Mouse (Mus musculus) liver, embryonic 15.5 days (tissue): ENCODE data around the gene Rbm12b1. TPM values are rescaled to one million over a fixed set of nuclear protein-coding genes. Genes with fewer than 3 reads are reported as not detected.
"Not testable (repeated sequence)": the region's sequence is repeated elsewhere in the genome, so short reads cannot be mapped to it uniquely, and the experiment has no call there.

Experiments used
- ATAC-seq: fragments of 200-750 bp; cut with Nextera tagmentation; 2 replicates; pipeline ENCODE4 v1.8.0; 2017; ENCODE audit warnings: moderate number of reproducible peaks, mild to moderate bottlenecking, moderate library complexity; ENCODE audit not compliant: insufficient read depth
- H3K27ac ChIP-seq: fragments of 300-500 bp; sonication (generic); replicated peaks from 2 replicates; pipeline ENCODE4 v1.5.1; 2015; ENCODE audit warnings: mild to moderate bottlenecking, inconsistent platforms
- H3K27me3 ChIP-seq: fragments of 300-500 bp; sonication (generic); 2 replicates; pipeline ENCODE4 v1.6.1; 2015; ENCODE audit warnings: mild to moderate bottlenecking, inconsistent platforms
- H3K36me3 ChIP-seq: fragments of 300-500 bp; sonication (generic); replicated peaks from 2 replicates; pipeline ENCODE4 v1.6.1; 2015; ENCODE audit warnings: moderate library complexity, mild to moderate bottlenecking, inconsistent platforms
- H3K4me1 ChIP-seq: fragments of 300-500 bp; sonication (generic); replicated peaks from 2 replicates; pipeline ENCODE4 v1.6.1; 2015; ENCODE audit warnings: inconsistent platforms
- H3K4me2 ChIP-seq: fragments of 300-500 bp; sonication (generic); 2 replicates; pipeline ENCODE4 v1.6.1; 2015; ENCODE audit warnings: moderate library complexity, mild to moderate bottlenecking, inconsistent platforms
- H3K4me3 ChIP-seq: fragments of 300-500 bp; sonication (generic); replicated peaks from 2 replicates; pipeline ENCODE4 v1.5.1; 2015; ENCODE audit warnings: mild to moderate bottlenecking, inconsistent platforms
- H3K9ac ChIP-seq: fragments of 300-500 bp; sonication (generic); 2 replicates; pipeline ENCODE4 v1.6.1; 2015; ENCODE audit warnings: moderate library complexity, mild to moderate bottlenecking, inconsistent platforms
- H3K9me3 ChIP-seq: fragments of 300-500 bp; sonication (generic); replicated peaks from 2 replicates; pipeline ENCODE4 v1.6.1; 2016; ENCODE audit warnings: inconsistent platforms
- WGBS: fragments of 180-500 bp; shearing (Covaris S2); methylation state at CpG from one replicate; pipeline ENCODE4 v1.1.7; 2015; ENCODE audit warnings: mixed read lengths; ENCODE audit not compliant: insufficient replicate concordance; 5-methylcytosine and 5-hydroxymethylcytosine counted together
- polyA plus RNA-seq: library from polyadenylated mRNA; unstranded; fragments of >200 nt; fragmentation: Nextera tagmentation; extraction: Ambion mirVana; gene quantifications from 2 replicates; pipeline ENCODE4 v1.2.1, GENCODE M21; 2015

The Rbm12b1 gene
- 1.6 and 2.0 TPM in 2 replicates for polyA plus RNA-seq

DNA sequence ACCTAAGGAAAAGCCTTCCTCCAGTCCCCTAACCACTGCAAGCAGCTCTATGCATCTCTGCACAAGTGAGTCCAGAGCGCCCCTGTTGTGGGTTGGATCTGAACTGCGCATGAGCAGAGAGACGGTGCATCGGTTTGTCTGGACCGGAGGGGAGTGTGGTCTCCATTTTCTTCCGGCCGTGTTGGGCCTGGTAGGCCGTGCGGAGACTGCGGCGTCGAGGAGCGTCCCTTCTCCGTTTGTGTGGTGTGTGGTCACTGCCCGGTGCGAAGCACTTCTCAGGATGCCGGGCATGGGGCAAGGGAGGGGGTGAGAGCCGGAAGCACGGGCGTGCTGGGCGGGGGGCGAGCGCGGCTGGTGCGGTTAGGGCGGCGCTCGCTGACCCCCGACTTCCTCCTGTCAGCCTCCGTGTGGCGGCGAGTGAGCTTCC lies at the start of gene Rbm12b1:
Gene Rbm12b1, plus strand, starts transcription at position 124 of the 427 bp plus-strand sequence.
- Histone ChIP-seq H3K4me3 (peak within 1 kb of the TSS; percentile 55), H3K4me2 (peak within 1 kb of the TSS; percentile 69), H3K9ac (peak within 1 kb of the TSS; percentile 15; the same call in 1 of the 2 replicates)
- H3K4me1 ChIP-seq, H3K9me3 ChIP-seq, H3K27me3 ChIP-seq, H3K36me3 ChIP-seq, H3K27ac ChIP-seq: not testable (repeated sequence)
- ATAC-seq: peak; percentile 93
- 2% methylated on average over 22 of the region's 32 CpGs for WGBS

DNA sequence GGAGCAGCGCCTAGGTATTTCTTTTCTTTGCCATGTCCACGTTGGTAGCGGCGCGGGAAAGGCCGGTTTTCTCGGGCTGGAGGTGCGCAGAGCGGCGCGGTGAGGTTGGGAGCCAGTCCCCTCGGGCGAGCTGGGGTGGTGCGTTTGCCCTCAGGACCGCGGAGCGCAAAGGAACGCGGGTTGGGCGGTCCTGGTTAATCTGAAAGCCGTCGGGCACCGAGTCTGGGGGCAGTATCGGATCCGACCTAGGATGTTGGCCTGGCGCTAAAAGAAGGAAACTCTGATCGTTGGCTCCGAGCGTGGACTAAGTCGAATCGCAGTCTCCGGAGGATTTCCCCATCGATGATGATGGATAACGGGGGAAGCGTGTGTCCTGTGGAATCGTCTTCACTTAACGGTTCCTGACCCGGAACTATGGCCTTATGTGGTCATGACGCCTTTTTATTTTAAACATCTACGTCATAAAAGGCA lies 563 bp downstream of the Rbm12b1 start:
- Histone ChIP-seq H3K4me3 (peak overlapping the region; percentile 51), H3K4me2 (peak overlapping the region; percentile 56)
- not testable (repeated sequence) for H3K36me3 ChIP-seq, H3K9ac ChIP-seq, H3K27ac ChIP-seq, H3K4me1 ChIP-seq, H3K27me3 ChIP-seq, H3K9me3 ChIP-seq
- ATAC-seq: peak; percentile 85
- WGBS: 12% methylated on average over 27 of the region's 40 CpGs

DNA sequence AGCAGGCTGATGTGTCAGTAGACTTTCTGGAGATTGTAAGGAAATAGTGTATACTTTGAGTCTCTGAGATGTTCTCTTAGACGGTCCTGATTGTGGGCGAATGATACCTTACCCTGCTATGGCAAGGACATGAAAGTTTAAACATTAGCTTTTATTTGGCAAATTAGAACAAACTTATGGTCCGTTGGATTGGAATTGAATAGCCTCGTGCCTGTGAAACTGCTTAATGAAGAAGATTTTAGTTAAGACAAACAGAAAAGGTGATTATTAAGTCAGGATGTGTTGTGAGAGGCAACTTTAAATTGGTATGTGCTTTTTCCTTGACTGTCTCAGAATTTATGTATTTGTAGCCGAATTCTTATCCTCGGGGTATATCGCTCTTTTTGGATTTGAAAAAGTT lies 1.5 kb downstream of the Rbm12b1 start:
- H3K27ac ChIP-seq, H3K36me3 ChIP-seq, H3K4me2 ChIP-seq, H3K9me3 ChIP-seq, H3K9ac ChIP-seq, ATAC-seq, H3K4me1 ChIP-seq, H3K4me3 ChIP-seq, H3K27me3 ChIP-seq: not testable (repeated sequence)
- 77% methylated on average over 7 of the region's 7 CpGs for WGBS

DNA sequence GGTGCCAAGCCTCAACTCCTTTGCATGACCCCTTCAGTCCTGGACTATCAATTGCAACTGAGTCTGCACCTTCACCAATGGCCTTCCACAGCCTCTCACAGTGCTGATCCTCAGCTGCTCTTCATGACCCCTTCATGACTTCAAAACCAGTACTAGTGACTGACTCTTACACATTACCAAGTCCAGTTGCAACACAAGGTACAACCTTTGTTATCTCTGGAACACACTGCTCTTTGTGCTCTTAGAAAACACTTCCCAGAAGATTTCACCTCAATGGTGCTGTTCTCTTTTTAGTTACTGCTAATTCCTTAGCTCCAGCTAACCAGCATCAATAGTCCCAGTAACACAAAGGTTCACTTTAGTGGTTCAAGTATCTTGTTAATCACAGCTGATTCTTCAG lies 7.6 kb downstream of the Rbm12b1 start:
- Histone ChIP-seq H3K9me3 (no peaks in the 10 kb centered on the region), H3K36me3 (peaks cover 14% of the 10 kb centered on the region), H3K4me2 (no peak overlapping the region), H3K4me3 (no peak overlapping the region), H3K27me3 (no peaks in the 10 kb centered on the region), H3K4me1 (no peaks in the 10 kb centered on the region), H3K9ac (no peak overlapping the region), H3K27ac (no peak overlapping the region)
- ATAC-seq: no peak

DNA sequence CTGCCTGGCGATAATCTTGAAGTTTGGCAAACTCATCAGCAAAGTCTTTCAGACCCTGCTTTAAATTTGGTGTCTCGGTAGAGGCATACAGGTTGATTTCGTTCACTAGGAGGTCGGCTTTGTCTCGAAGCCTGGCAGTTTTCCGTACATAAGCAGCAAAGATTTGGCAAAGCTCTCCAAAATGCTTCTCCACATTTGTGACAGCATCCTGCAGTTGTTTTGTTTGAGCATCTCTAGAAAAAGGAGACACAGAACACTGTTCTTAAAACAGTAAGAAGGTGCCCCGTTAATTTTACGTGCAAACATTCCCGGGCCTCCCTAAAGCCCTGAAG lies 30.9 kb downstream of the Rbm12b1 start:
- no peak overlapping the region for H3K27ac ChIP-seq
- H3K4me1 ChIP-seq: peaks cover 6% of the 10 kb centered on the region; the same call in 1 of the 2 replicates
- 25% methylated on average over 9 of the region's 9 CpGs for WGBS
- H3K4me3 ChIP-seq: peak overlapping the region; percentile 65
- ATAC-seq: no peak
- peaks cover 5% of the 10 kb centered on the region; the same call in 1 of the 2 replicates for H3K36me3 ChIP-seq
- peak overlapping the region; percentile 61 for H3K9ac ChIP-seq
- peaks cover 8% of the 10 kb centered on the region for H3K27me3 ChIP-seq
- no peaks in the 10 kb centered on the region for H3K9me3 ChIP-seq
- H3K4me2 ChIP-seq: peak overlapping the region; percentile 77

DNA sequence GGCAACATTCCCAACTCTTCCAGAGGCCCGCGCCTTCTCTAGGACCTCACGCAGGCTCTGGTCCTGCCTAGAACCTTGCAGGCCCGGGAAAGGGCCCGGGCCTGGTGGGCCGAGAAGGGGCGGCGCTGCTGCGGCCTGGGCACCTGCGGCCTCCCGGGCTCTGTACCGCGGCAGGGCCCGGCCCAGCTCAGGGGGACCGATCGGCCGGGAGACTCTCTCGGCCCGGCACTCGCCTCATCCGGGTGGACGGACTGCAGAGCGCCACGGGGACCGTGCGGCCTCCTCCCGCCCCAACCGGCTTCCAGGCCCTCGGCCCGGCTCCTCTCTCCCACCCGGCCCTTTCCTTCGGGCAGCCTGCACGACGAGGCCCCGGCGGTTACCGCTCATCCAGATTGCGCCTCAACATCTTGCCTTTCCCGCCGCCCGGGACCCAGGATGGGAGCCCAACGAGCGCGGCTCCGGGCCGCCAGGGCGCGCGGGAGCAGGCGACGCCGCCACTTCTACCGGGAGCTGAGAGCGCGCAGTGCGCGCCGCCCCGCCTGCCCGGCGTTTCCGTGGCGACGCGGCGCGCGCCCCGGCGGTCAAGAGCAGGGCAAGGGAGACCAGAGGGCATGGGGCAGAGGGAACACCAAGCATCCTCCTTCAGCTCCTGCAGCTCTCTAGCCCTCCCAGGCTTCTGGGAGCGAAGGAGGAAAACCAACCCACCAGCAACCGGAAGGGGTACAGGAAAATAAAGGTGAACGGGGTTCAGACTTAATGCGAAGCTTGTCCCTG lies 31.4 kb downstream of the Rbm12b1 start, which contains the start of gene Fam92a:
Gene Fam92a, minus strand, starts transcription at position 698 of the 774 bp plus-strand sequence.
- H3K27ac ChIP-seq: 0 out of 2 replicates have a peak within 1 kb of the TSS, but pooled peaks have one; percentile 33
- peak within 1 kb of the TSS; percentile 61 for H3K9ac ChIP-seq
- H3K27me3 ChIP-seq: peaks cover 8% of the 10 kb centered on the region
- peak; percentile 80 for ATAC-seq
- H3K4me1 ChIP-seq: peaks cover 6% of the 10 kb centered on the region; the same call in 1 of the 2 replicates
- peak within 1 kb of the TSS; percentile 65 for H3K4me3 ChIP-seq
- no peaks in the 10 kb centered on the region for H3K36me3 ChIP-seq
- WGBS: under 1% methylated on average over 74 of the region's 74 CpGs
- no peaks in the 10 kb centered on the region for H3K9me3 ChIP-seq
- peak within 1 kb of the TSS; percentile 77 for H3K4me2 ChIP-seq

DNA sequence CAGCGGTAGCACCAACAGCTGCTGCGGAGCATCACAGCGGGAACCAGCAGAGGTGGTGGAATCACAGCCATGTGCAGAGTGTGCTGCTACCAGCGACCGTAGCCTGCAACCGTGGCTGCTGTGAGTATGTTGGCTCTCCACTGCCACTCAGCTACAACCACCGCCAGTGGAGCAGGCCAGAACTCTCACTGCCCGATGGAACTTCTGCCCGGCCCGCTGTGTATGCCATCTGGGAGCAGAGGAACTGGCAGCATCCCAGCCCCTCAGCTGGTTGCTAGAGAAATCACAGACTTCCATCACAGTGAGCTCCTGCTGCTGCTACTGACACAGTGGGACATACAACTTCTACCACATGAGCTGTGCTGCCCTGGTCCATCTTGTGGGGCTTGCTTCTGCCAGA lies 38.9 kb downstream of the Rbm12b1 start:
- no peak overlapping the region for H3K4me3 ChIP-seq
- H3K4me2 ChIP-seq: no peak overlapping the region
- no peaks in the 10 kb centered on the region for H3K4me1 ChIP-seq
- no peak overlapping the region for H3K27ac ChIP-seq
- no peak for ATAC-seq
- H3K36me3 ChIP-seq: no peaks in the 10 kb centered on the region
- H3K9ac ChIP-seq: no peak overlapping the region
- H3K9me3 ChIP-seq: no peaks in the 10 kb centered on the region
- H3K27me3 ChIP-seq: no peaks in the 10 kb centered on the region
- WGBS: 77% methylated on average over 10 of the region's 10 CpGs

Other genes with a start within 250 kb of the Rbm12b1 start
- gene Gm10604, start 159.0 kb upstream of the Rbm12b1 start, polyA plus RNA-seq: 0.06 TPM in 1 of 2 replicates, not detected in the other
- gene Rbm12b2, start 50.8 kb upstream of the Rbm12b1 start, polyA plus RNA-seq: 2.6 and 2.8 TPM in 2 replicates
- 14.6 and 15.4 TPM in 2 replicates for gene Fam92a, start 31.8 kb downstream of the Rbm12b1 start, polyA plus RNA-seq